Mouse (Mus musculus): ENCODE measurements at regions not wholly inside any gene's neighbourhood (a gene's known extent, or its start where the extent isn't known, plus 50 kb on each side); places are given as distances from the start of the nearest gene placed in this dataset.
"Not testable (repeated sequence)": the region's sequence is repeated elsewhere in the genome, so short reads cannot be mapped to it uniquely, and the experiment has no call there.

DNA sequence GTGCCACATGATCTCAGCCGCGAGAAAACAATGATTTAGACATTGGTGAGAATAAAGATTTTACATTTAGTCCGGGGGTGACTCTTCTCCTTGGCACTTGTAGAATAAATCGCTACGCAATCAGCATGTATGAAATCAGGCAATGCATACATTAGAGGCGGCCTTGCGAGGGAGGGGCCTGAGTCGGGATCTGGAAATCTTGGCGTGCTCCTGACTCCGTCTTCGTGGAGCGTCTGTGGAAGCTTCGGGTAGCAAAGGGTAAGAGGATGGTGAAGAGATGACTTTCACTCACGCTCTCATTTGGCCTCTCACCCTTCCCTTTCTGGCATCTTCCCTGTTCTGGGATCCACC is 167.1 kb downstream of the Nkx6-1 start:
- DNase-seq (ENCODE audit: low read depth, low spot score), result no peak

DNA sequence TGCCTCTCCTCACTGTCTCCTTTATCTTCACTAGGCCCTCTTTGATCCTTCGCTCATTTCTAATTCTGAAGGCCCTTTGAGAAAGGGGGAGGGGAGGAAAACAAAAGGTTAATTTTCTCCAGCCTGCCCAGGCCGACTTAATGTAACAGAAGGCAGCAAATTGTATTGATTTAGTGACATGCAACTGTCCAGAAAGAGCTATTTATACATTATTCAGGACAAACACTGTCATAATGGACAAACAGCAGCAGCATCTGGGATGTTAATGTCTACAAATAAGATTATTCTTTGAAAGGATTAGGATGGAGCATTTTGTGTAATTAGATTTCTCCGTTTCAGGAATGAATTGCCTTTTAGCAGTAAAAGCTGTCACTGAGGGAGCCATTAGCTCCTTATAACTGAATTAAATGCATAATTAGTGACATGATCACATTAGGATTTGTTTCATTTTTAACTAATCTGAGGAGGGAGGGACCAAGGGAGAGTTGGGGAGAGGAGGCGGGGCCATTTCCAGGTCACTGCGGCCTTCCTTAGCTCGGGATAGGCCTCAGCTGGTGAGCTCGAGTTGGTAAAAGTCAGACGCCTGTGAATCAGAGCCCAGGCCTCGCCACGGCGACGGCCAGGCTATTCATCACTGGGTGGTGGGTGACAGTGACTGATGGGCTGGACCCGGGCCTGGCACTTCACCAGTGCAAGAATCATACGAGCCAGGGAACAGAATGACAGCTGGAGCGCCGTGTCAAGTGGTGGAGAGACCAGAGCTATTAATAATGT is 167.7 kb downstream of the Nkx6-1 start:
- DNase-seq (ENCODE audit: low read depth, low spot score), result no peak

DNA sequence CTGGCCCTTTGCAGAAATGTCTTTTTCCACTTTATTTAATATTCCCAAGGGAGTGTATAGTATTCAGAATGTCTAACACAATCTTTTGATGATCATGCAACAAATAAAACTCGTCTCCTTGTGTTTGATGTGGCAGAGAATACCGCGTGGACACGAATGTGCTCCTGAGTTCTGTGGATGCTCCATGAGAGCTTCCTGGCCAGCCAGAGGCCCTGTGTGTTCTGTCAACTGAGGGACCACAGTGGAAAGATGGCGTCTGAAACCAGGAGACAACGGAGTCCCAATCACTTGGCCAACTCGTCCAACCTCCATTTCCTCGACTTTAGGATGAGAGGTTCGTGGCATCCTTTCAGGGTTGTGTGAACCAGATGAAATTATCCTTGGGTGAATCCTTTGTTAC is 168.6 kb downstream of the Nkx6-1 start:
- DNase-seq (ENCODE audit: low read depth, low spot score), result no peak

GRCm38 (mm10) chr5:101445792-101446191 is 219.0 kb downstream of the Nkx6-1 start:
- no peak for DNase-seq (ENCODE audit: low read depth, low spot score)

- no peak for DNase-seq (ENCODE audit: low read depth, low spot score)
Measured at GRCm38 (mm10) chr5:101441782-101442181, 223.0 kb downstream of the Nkx6-1 start.

GRCm38 (mm10) chr5:101437666-101438299 is 227.0 kb downstream of the Nkx6-1 start:
- no peak for DNase-seq (ENCODE audit: low read depth, low spot score)

DNA sequence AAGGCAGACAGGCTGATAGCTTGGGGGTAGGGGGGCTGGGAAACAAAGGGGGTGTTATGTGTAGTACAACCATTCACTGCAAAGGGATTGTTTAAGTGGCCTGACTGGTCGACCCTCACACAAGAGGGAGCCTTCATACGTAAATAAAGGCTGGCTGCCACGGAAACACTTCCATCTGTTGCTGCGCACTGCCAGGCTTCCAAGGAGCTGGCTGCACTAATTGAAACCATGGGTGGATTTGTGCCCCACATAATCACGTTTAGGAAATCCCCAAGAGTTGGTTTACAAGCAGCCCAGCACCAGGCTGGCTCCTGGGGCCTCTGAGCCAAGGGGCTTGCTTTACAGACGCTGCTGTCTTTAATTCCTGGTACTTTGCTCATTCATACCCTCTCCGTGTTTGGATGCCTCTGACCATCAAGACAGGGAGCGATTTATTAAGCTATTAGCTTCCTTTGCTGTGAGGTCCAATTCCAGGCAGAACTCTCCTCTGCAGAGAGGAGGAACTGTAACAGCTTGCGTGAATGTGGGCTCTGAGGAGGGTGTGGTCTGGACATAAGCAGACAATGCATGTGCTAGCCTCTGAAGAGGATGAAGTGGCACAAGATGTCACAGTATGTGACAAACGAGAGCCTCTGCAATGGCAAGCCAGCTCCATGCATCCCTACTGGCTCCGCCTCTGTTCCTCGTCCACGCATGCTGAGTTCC is 238.6 kb downstream of the Nkx6-1 start:
- DNase-seq (ENCODE audit: low read depth, low spot score), result peak; percentile 42

DNA sequence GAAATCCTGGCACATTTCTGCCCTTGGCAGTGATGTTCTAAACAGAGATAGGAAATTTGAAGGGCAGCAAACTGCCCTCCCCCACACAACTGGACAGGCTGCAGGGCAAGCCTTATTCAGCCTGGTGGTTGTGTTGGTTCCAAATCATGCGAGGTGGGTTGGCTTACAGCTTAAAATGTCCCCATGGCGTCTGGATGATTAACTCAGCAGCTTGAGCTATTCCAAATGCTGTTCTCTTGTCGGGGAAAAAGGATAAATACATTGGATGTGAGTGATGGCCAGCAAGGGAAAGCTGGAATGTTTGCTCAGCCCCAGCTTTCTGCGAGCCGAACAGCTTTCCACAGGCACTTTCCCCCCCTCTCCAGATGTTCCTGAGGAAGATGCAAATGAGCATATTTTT is 280.5 kb downstream of the Nkx6-1 start:
- no peak for DNase-seq (ENCODE audit: low read depth, low spot score)

DNA sequence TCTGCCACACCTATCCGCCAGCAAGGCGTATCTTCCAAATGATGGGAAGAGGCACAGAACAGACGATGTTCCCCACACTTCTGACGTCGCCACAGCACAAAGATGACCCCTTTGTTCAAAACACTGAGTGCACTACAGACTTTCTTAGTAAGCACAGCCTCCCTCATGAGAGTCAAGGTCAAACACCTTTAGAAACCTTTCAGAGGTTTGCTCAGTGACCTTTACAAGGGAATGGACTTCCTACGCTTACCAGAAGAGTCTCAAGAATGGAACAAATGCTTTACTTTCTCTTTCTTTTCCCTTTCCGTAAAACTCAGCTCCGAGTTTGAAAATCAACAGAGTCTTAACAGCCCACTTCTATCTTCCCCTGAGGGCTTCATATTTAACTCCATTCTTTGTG is 283.4 kb downstream of the Nkx6-1 start:
- no peak for DNase-seq (ENCODE audit: low read depth, low spot score)

GRCm38 (mm10) chr5:101376657-101377056 is 288.1 kb downstream of the Nkx6-1 start:
- no peak for DNase-seq (ENCODE audit: low read depth, low spot score)

GRCm38 (mm10) chr5:101374129-101374528 is 290.7 kb downstream of the Nkx6-1 start:
- no peak for DNase-seq (ENCODE audit: low read depth, low spot score)

DNA sequence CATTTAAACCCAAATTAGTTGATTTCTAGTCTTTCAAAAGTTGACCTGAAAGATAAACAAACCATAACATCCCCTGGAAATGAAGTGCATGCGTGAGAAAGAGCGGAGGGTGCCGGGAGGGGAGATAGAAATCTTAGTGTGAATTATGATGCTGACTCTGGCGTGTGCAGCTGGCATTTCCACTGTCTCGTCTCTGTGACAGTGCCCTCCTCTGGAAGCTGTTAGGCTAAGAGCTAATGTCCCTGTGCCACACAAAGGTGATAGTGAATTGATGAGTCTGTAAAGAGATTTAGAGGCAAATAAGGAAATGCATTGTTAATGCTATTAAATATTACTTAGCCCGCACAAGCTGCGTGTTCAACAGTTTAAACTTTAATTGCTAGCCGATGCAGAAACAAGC is 292.6 kb downstream of the Nkx6-1 start:
- DNase-seq (ENCODE audit: low read depth, low spot score), result no peak

DNA sequence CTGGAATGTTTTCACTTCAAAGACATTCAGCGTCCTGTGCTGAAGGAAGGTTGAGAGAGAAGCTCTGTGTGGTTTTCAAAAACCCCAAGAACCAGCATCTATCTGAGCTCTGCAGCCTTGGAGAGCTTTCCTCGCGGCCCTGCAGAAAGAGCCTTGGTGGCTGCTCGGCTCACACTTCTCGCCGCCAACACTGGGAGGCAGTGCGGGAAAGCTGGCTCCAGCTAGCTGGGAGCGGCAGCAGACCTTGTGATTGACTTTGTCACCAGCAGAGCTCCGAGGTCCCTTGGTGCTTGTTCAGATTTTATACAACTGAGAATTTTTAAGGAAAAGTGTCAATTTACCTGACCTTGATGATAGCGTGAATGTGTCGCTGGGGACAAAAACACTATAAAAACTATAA is 299.4 kb downstream of the Nkx6-1 start:
- peak; percentile 20 for DNase-seq (ENCODE audit: low read depth, low spot score)

DNA sequence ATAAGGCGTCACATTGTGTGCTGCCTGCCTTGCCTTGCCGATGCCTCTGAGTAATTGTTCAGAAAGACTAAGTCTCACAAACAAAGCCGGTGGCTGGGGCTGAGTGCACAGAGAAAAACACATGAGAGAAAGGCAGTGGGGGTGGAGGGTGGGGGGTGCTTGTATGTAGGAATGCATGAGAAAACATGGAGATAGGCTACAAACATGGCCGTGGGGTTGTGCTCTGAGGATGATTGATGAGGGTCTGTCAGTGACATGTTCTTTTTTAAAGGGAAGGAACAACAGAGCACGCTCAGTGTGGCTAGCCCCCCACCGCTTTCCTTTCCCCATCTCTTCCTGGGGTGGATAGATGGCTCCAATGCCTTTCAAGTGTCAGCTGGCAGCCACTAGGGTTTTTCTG is 304.8 kb downstream of the Nkx6-1 start:
- DNase-seq (ENCODE audit: low read depth, low spot score), result no peak

DNA sequence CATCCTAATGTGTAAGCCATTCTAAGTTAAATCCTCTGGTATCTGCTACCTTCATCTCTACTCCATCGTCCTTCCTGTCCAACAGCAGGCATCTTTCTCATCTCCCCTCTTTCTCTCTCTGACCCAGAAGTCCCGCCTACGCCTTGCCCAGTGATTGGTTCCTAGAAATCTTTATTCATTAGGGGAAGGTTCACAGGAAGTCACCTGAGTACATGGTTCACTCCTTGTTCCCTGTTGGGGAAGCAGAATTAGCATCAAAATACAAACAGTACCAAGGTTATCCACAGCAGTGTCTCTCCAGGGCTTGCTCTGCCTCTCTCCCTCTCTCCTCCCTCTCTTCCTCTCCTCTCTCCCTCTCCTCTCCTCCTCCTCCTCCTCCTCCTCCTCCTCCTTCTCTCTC is 319.4 kb downstream of the Nkx6-1 start:
- no peak for DNase-seq (ENCODE audit: low read depth, low spot score)

DNA sequence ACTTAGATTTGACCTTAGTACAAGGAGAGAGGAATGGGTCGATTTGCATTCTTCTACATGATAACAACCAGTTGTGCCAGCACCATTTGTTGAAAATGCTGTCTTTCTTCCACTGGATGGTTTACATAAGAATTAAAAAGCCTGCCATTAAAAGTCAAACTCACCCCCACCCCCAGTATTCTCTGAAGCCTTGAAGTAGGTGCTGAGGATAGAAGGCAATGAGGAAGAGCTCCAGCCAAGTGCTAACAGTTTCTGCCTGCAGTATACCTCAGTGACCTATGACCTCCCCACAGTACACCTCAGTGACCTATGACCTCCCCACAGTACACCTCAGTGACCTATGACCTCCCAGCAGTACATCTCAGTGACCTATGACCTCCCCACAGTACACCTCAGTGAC is 328.4 kb downstream of the Nkx6-1 start:
- not testable (repeated sequence) for DNase-seq (ENCODE audit: low read depth, low spot score)

DNA sequence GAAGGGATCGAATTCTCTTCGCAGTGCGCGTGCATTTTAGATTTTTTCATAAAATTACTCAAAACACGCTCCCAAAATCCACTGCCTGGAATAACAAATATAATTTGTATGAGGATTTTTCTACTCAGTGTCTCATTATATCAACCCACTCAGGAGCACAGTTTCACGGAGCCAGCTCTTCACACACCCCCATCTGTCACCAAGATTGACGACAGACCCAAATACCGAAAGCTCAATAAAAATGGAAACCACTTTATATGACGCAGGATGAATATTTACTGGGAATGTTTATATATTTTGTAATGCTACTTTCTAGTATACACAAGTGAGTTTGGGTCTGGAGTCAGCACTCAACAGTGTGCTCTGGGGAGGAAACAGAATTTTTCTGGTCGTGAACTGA is 333.0 kb downstream of the Nkx6-1 start:
- DNase-seq (ENCODE audit: low read depth, low spot score), result no peak

DNA sequence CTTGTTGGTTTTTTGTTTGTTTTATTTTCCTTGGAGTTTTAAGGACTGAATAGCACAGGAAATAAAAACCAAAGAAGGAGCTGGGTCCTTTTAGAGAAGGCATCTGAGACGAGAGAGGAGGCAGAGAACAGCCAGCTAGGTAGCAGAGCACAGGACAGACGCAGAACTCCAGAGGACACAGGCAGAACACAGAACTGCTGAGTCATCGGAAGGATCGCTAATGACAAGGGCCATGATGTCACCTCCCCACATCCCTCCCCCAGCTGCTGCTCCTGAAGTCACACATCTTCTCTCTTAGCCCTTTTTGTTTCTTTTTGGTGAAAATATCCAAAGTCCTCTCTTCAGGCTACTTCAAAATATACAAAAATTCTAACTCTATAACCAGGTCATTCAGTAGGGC is 338.7 kb downstream of the Nkx6-1 start:
- DNase-seq (ENCODE audit: low read depth, low spot score), result no peak

DNA sequence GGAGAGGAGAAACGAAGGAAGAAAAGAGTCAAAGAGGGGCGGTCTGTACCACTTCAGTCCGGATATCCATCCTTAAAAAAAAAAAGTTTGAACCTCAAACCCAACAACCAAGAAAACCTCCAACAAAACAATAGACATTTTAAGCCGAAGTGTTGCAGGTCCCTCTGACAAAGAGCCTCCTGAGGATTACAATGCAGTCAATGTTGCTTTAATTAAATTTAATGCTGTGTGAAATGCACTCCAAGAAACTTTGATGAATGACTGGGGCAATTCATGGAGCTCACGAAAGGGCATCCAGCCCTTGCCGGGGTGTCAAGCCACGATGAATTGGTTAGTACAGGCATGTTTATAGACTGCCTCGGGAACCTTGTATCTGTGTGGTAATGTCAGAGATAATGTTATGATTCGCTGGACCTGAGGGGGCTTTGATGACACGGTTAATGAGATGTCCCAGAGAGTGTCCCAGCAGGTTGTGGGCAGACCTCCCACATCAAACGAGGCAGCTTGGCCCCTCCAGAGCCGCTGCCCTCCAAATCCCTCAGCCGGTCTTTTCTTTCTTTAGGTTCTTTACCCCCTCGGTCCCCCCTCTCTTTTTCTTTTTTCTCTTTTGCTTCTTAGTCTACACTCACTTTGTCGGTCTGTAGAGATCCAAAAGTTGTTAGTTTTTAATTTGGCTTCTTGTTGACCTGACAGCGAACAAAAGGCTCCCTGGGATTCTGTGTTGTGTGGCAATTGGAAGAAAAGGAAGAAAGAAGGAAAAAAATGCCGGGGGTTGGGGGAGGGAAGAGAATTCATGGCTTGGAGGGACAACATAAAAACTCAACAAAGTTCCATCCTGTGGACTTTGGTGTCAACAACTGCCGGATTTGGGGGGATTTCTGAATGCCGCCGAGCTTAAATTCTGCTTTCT is 341.5 kb downstream of the Nkx6-1 start:
- no peak for DNase-seq (ENCODE audit: low read depth, low spot score)

DNA sequence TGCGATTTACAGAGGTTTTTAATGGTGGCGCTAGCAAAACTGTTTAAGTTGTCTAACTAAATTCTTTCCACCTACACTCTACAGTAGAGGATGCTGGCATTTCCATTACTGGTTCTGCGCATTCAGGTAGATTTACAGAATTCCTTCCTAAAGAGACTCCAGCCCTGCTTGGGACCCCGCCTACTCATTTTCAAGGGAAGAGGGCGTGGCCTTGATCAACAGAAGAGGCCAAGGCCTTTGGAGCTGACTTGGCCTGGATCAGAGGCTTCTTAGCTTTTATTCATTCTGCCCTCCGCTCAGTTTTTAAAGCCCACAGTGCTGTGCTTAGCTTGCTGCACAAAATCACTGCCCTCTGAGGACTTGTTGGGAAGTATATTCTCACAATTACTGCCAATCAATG is 364.8 kb downstream of the Nkx6-1 start:
- no peak for DNase-seq (ENCODE audit: low read depth, low spot score)

GRCm38 (mm10) chr5:101298411-101298810 is 366.4 kb downstream of the Nkx6-1 start:
- DNase-seq (ENCODE audit: low read depth, low spot score), result no peak

Data from brain, embryonic 18.5 days (tissue).